ENCODE assay signal across 16 mouse cellular contexts in the genomic region with DNA sequence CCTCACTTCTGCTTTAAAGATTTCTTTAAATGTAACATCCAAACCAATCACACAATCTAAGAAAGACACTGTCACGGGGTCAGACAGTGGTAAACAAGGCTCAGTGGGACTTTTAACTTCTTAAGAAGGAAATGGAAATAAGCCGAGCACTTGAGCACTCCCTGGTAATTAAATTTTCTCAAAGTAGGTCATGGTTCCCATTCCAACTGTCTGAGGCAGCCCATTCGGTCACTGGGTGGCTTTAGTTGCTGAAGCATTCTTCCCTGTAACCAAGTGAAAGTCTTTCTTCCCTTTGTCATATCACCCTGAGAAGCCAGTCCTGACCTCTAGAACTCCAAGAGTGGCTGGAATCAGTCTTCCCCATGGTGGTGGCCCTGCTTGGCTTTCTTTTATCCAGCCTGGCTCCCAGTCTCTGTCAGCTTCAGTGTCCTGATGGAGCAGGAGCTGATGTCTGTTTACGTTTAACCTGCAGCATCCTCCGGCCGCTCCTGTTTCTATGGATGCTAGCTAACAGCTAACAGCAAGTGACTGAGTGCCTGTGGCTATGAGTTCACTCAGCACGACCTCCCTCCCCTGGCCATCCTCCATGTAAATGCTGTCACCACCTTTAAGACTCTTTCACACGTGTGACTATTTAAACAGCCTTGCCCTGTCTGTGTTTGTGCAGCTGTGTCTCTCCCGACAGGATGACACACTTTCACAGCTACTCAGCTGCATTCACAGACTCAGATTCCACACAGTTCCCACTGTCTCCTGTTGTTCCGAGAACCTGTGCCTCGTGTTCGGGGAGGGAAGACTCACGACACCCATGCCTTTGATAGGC.
DNase-seq lines count a peak whose midpoint lies in the region; ATAC-seq and TF ChIP-seq lines count a peak whose summit lies in the region.
"Had no signal": no experiment of that assay in that cellular context is flagged by ENCODE, and none has a peak within 500 bp of the region (broad histone marks: within the 10 kb centered on the region; RNA-seq: fewer than 3 reads in every experiment).

No protein-coding gene starts in this region.

- no peaks in the 10 kb centered on the region for H3K9me3 ChIP-seq in neural tube, embryonic 13.5 days
- no peaks in the 10 kb centered on the region for H3K9me3 ChIP-seq in midbrain, postnatal 0 days (ENCODE audit: low read length)
- H3K9me3 ChIP-seq: embryonic facial prominence, embryonic 13.5 days; forebrain, embryonic 13.5 days; heart, embryonic 12.5 days; kidney, embryonic 15.5 days had no signal

- H3K27ac ChIP-seq in neural tube, embryonic 13.5 days (replicated peaks) = peak overlapping the region; percentile 42; the same call in 1 of the 2 replicates
- H3K27ac ChIP-seq in midbrain, postnatal 0 days (ENCODE audit: low read depth, low read length) = peak overlapping the region; percentile 6; the same call in 1 of the 2 replicates
- H3K27ac ChIP-seq: embryonic facial prominence, embryonic 13.5 days; forebrain, embryonic 13.5 days; kidney, embryonic 15.5 days had no signal

- H3K4me1 ChIP-seq in neural tube, embryonic 13.5 days (replicated peaks) = peaks cover 3% of the 10 kb centered on the region; the same call in 1 of the 2 replicates
- no peaks in the 10 kb centered on the region for H3K4me1 ChIP-seq in midbrain, postnatal 0 days (ENCODE audit: insufficient read depth, low read length)
- H3K4me1 ChIP-seq: embryonic facial prominence, embryonic 13.5 days had no signal

- H3K36me3 ChIP-seq in neural tube, embryonic 13.5 days = no peaks in the 10 kb centered on the region
- H3K36me3 ChIP-seq in midbrain, postnatal 0 days (ENCODE audit: insufficient read depth, low read length) = no peaks in the 10 kb centered on the region
- H3K36me3 ChIP-seq: embryonic facial prominence, embryonic 13.5 days; heart, embryonic 12.5 days; kidney, embryonic 15.5 days had no signal

- TF ChIP-seq CTCF in midbrain, postnatal 0 days (IDR thresholded peaks at IDR 0.05) = no peak

- no peak overlapping the region for H3K4me3 ChIP-seq in neural tube, embryonic 13.5 days
- no peak overlapping the region for H3K4me3 ChIP-seq in midbrain, postnatal 0 days (ENCODE audit: low read depth, low read length)
- H3K4me3 ChIP-seq: embryonic facial prominence, embryonic 13.5 days; forebrain, embryonic 13.5 days; heart, embryonic 12.5 days; kidney, embryonic 15.5 days; megakaryocyte, embryonic 14.5 days had no signal

- no peaks in the 10 kb centered on the region for H3K27me3 ChIP-seq in neural tube, embryonic 13.5 days
- H3K27me3 ChIP-seq in midbrain, postnatal 0 days (ENCODE audit: insufficient read depth, low read length) = no peaks in the 10 kb centered on the region
- H3K27me3 ChIP-seq: embryonic facial prominence, embryonic 13.5 days; forebrain, embryonic 13.5 days; kidney, embryonic 15.5 days had no signal

- peak; percentile 27 for DNase-seq in embryo, embryonic 10 days (ENCODE audit: low spot score)
- no peak for DNase-seq in embryo, embryonic 9.5 days (ENCODE audit: extremely low spot score)
- no peak for DNase-seq in neural tube, embryonic 10.5 days (ENCODE audit: extremely low spot score, low spot score)
- DNase-seq in midbrain, postnatal 0 days (ENCODE audit: low spot score) = peak; percentile 67
- DNase-seq in ovary, postnatal 36 days (ENCODE audit: low spot score) = no peak
- no peak for DNase-seq in adrenal gland, postnatal 25 days
- DNase-seq in frontal cortex, postnatal 10 days (ENCODE audit: low spot score in 2 of 2) = no peak
- DNase-seq: cerebellum, postnatal 10 days; gastrocnemius, postnatal 25 days had no signal

- peak; percentile 56; the same call in 1 of the 2 replicates for ATAC-seq in neural tube, embryonic 13.5 days (ENCODE audit: low read depth)
- ATAC-seq in midbrain, postnatal 0 days (ENCODE audit: low FRiP score) = no peak
- ATAC-seq: forebrain, embryonic 13.5 days had no signal

- H3K9ac ChIP-seq in neural tube, embryonic 13.5 days = no peak overlapping the region
- H3K9ac ChIP-seq in midbrain, postnatal 0 days (replicated peaks; ENCODE audit: low read length, poor library complexity, severe bottlenecking) = no peak overlapping the region
- H3K9ac ChIP-seq: embryonic facial prominence, embryonic 13.5 days; forebrain, embryonic 13.5 days; heart, embryonic 12.5 days; kidney, embryonic 15.5 days had no signal

- H3K4me2 ChIP-seq in neural tube, embryonic 13.5 days = no peak overlapping the region
- H3K4me2 ChIP-seq in midbrain, postnatal 0 days (ENCODE audit: low read depth, low read length, poor library complexity, severe bottlenecking) = no peak overlapping the region
- H3K4me2 ChIP-seq: embryonic facial prominence, embryonic 13.5 days; forebrain, embryonic 13.5 days; heart, embryonic 12.5 days; kidney, embryonic 15.5 days; liver, embryonic 11.5 days had no signal

- 52% methylated on average over 13 of the region's 13 CpGs for WGBS in neural tube, embryonic 13.5 days
- 53% methylated on average over 13 of the region's 13 CpGs for WGBS in midbrain, postnatal 0 days

Comparison
In these comparisons a context has a peak if more than half of its experiments do, and no peak if none do; other contexts are left out.
1. DNase-seq: peak in embryo, embryonic 10 days (single experiment) and midbrain, postnatal 0 days (single experiment); none in embryo, embryonic 9.5 days (single experiment), neural tube, embryonic 10.5 days (single experiment), ovary, postnatal 36 days (single experiment), adrenal gland, postnatal 25 days (single experiment) and frontal cortex, postnatal 10 days (0 of 2).